Mouse (Mus musculus): Measurements from ENCODE around the gene Adam19. TPM values are rescaled to one million over a fixed set of nuclear protein-coding genes. Genes with fewer than 3 reads are reported as not detected.
A peak's percentile ranks its signal among the peaks of the same experiment; 100 is the strongest.

Adam19 gene
- total RNA-seq, 2 experiments from 2014 or later, result 36.2 to 78.2 TPM

DNA sequence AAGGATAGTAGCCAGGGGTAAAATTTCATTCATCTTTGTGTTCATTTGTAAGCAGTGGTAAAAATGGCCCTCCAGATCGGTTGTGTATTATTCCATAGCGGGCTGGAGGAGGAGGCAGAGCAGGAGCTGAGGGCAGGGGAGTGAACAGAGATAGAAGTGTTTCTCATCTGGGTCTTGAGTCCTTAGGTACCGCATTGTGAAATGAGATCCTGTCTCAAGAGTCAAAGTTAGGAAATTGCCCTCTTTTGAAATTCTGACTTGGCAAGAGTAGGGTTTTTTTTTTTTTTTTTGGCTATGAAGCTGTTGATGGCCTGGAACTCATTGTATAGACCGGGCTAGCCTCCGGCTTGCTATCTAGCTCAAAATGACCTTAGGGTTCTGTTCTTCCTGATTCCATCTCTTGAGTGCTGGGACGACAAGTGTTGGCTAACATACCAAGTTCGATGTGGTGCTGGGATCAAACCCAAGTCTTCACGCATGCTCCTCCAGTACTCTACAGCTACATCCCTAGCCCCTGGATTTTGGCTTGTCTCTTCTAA is 67.6 kb downstream of the Adam19 start:
- intact Hi-C loops (cut with DNase I), result loop anchor here (2.0 to 10.0 kb wide), 2 partner anchors 59 to 169 kb away; partner anchors contain the start of gene Thg1l

DNA sequence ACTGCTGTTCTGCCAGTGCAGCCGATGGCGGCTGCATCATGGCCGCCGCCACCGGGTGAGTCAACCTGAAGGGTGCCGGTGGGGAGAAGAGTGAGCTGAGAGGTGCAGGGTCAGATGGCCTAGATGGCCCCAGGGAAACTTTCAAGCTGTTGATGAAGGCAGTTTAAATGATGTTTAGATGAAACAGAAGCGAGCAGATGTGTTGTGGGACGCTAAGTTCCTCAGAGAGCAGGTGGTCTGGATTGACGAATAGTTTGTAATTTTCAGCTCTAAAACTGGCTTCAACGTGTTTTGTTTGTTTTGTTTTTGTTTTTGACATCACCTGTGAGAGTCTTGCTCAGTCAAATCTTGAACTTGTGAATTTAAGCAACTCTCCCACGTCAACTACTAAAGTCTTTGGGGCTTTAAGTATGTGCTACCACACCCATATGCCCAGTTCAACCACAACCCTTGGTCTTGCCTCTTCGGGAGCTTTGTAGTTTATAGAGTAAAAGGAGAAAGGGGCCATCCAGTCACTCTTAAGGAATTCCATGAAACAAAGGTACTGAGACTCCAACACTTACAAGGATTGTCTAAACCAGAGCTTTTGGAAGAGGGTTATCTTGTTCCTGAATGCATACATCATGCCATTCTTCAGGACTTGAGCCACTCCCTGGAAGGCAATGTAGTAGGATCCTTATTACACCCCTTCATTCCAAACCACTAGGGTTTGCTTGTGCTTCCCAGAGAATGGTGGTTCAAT is 69.5 kb downstream of the Adam19 start:
- intact Hi-C loops (cut with DNase I), result loop anchor here (10.0 kb wide), 1 partner anchor 170 kb away; the partner anchor contains the start of gene Thg1l

More for the DNA sequence above, 67.6 kb downstream of the Adam19 start:
- no peak for DNase-seq (ENCODE audit: low spot score)

DNA sequence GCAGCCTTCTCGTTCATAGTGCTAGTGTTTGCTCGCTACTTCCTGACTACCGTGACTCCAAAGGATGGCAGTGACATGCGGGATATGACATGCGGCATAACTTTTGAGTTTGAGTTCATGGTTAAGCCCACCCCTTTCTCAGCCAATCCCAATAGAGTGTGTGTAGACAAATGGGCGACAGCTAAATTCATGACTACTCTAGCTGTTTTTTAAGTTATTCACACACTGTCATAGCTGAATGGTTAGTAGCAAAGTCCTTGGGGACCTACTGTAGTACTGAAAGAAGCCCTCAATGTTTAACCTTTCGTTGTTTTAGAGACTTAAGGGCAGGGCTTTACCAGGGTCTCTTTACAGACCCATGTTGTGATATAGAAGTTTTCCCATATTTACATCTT is 70.0 kb downstream of the Adam19 start:
- intact Hi-C loops (cut with DNase I), result loop anchor here (10.0 kb wide), 1 partner anchor 171 kb away; the partner anchor contains the start of gene Thg1l
- DNase-seq (ENCODE audit: low spot score), result no peak

More for the DNA sequence above, 69.5 kb downstream of the Adam19 start:
- DNase-seq (ENCODE audit: low spot score), result no peak

DNA sequence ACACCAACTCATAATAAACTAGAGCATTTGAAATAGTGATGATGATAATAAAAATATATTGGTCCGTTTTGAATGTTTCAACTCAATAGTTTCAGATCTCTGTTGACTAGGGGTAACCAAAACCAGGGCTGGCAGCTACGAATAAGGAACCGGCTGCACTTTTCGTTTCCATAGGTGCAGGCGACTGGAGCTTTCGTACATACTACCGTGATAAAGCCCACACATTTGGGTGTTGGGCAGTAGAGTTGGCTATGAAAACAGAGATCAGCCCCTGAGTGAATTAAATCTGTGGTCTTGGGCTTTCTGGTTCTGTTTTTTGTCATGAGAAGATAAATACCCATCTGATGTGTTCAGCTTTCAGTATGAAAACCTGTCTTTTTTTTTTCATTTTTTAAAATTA is 70.5 kb downstream of the Adam19 start:
- no peak for DNase-seq (ENCODE audit: low spot score)
- intact Hi-C loops (cut with DNase I), result loop anchor here (10.0 kb wide), 1 partner anchor 172 kb away; the partner anchor contains the start of gene Thg1l

DNA sequence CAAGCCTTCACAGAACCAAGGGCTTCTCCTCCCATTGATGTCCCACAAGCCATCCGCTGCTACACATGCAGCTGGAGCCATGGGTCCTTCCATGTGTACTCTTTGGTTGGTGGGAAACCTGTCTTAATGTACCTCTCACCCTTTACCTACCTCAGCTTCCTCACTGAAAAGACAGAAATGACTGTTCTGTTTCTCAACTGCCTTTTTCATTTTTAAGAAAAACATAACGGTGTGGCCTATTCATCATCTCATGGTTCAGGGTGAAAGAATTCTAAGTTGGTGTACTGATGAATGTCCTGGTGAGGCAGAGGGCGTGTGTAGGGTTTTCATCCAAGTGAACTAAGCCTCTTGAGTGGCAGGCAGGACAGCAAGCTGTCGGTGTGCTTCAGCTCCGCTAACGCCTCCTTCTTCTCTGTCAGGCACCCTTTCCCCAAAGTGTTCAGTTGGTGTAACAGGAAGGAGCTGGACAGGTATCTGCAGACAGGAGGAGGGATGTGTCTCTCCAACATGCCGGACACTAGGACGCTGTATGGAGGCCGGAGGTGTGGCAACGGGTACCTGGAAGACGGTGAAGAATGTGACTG is 71.1 kb downstream of the Adam19 start:
- DNase-seq (ENCODE audit: low spot score), result no peak

DNA sequence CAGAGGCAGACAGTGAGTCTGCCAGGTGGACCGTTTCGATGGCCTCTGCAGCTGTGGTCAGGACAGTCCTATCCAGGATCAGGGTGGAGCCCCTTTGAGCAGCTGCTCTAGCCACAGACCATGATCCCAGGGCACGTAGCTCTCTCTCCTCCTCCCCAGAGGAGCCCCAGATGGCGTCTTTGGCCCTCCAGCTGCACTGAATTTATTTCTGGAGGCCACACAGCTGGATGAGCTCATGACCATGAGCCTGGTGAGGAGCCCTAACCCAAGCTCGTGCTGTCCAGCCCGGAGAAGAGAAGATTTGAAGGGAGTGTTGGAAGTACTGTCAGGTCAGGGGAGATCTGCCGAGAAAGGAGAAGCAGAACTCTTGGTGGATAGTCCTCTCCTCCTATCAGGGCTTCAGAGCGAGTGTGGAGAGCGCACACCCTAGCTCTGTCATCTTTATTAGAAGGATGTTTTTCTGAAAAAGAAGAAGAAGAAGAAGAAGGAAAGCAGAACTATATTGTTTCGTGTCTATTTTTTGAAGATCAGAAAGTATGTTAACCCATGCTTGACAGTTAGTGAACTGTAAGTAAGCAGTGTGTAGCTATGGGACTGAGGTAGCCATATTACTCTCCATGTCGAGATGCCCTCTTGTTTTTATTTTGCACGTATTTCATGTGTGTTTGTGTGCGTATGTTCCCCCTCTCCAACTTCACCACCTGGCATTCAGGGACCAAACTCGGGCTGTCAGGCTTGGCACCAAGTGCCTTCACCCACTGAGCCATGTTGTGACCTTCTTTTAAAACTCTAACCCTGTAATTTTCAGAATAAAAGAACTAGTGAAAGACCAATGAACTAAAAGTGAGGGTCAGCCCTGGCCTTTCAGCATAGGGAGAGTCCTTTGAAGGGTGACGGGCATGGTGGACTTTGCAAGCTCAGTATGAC is 72.1 kb downstream of the Adam19 start:
- DNase-seq (ENCODE audit: low spot score), result peak; percentile 77
- intact Hi-C loops (cut with DNase I), result loop anchor here (1.0 to 10.0 kb wide), 3 partner anchors 76 to 173 kb away; partner anchors contain the start of genes Gm12166 and Thg1l

More for the DNA sequence above, 71.1 kb downstream of the Adam19 start:
- intact Hi-C loops (cut with DNase I), result loop anchor here (10.0 kb wide), 1 partner anchor 172 kb away; the partner anchor contains the start of gene Thg1l

DNA sequence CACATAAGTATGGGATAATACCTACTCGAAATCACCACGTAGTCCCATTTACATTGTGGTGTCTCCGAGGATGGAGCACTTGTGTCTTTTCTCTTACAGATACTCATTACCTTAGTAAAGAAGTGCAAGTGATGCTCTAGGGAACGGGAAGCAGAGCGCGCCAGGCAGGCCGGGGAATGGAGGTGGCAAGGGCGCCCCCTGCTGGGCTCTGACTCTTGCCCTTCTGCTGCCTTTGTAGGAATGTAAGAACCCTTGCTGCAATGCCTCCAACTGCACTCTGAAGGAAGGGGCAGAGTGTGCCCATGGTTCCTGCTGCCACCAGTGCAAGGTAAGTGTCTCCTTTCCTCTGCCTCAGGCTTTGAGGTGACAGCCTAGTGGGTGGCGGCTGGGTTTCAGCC is 72.8 kb downstream of the Adam19 start:
- peak; percentile 49 for DNase-seq (ENCODE audit: low spot score)
- intact Hi-C loops (cut with DNase I), result loop anchor here (1.0 to 10.0 kb wide), 3 partner anchors 76 to 174 kb away; partner anchors contain the start of genes Gm12166 and Thg1l

DNA sequence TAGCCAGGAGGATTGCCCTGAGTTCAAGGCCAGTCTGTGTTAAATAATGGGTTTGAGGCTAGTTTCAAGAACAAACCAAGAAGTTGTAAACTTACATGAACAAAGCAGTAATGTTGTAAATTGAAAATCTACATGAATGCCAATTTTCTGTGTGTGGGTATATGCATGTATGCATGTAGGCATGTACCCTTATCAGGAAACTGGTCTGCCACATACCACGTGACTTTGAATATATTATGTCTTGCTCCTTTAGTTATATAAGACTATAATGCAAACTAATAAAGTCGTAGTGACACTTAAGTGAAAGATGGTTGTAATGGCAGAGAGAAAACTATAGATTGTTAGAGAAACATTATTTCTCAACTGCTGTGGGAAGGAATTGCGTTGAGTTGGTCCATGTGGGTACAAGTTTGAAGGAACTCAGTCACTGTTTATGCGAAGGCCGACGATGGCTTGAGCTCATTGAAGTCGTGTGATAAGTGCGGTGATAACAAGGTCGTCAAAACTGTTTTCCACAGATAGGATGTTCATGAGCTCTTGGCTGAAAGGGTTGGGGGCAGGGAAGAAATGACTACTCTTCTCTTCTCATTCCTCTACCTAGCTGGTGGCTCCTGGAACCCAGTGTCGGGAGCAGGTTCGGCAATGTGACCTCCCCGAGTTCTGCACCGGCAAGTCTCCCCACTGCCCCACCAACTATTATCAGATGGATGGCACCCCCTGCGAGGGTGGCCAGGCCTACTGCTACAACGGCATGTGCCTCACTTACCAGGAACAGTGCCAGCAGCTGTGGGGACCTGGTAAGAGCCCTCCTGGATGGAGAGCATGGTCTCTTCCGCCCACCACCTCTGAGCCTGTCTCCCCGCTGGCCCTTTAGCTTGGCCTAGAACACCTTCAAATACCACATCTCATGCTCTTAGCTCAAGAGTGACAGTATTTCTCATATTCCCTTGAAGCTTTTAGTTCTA is 75.5 kb downstream of the Adam19 start:
- intact Hi-C loops (cut with DNase I), result no loop called here
- DNase-seq (ENCODE audit: low spot score), result no peak

DNA sequence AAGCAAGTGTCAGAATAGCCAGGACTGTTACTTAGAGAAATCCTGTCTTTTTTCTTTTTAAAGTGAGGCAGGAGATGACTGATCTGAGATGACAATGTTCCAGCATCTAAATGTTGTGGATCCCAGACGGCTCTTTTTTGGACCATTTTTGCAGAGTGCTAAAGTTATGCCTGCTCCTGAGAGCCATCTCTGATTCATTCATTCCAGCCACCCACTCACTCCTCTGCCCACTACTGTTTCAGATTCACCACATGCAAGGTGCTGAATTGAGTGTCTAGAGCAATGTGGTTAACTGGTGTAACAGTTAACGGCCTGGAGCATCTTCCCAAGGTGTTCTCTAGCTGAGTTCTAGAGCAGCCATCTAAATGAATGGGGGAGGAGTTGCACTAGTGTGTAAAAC is 79.1 kb downstream of the Adam19 start:
- no peak for DNase-seq (ENCODE audit: low spot score)
- intact Hi-C loops (cut with DNase I), result no loop called here

DNA sequence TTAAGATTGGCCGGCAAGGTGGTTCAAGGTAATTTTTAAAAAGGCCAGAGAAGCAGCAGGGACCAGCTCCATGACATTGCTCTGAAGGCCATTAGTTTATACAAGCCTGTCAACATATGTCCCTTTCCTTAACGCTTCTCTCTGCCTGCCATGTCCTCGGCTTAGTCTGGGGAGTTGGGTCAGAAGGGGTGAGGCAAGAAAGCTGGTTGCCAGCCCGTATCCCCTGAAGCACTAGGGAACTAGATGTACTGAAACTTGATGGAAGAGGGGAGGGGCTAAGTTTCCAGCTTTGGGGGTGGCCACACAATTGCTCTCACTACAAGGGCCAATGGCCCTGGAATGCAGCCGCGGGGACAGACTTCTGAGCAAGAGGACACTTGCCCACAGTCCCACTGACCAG is 87.5 kb downstream of the Adam19 start:
- intact Hi-C loops (cut with DNase I), result no loop called here
- no peak for DNase-seq (ENCODE audit: low spot score)

DNA sequence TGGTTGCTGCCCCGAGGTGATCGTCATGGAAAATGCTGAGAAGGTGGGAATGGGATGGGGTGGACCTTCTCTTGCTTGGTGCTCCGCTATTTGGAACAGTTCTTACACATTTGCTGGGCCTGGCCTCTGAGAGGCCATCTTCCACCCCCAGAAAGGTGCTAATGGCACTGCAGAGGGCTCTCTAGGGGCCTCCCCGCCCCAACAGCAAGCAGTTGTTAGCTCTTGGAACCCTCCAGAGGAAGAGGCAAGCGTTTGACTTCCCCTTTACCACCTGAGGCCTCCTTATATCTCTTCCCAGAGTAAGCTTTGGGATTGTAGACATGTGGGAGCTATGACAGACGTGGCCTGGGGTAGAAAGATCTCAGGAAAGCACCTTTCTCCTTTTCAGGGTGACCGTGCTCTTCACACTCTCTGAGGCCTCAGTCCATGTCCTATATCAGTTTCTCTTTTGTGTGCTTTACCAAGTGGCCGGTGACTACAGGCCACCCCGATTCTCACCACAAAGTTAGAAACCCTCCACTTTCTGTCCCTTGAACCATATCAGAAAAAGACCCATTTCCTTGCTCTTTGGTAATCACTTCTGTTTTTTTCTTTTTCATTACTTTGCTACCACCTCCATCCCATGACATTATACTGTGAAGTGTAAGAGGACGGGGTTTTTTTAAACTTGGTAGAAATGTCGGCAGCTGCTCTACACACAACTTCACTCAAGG is 89.5 kb downstream of the Adam19 start:
- DNase-seq (ENCODE audit: low spot score), result no peak
- intact Hi-C loops (cut with DNase I), result no loop called here

DNA sequence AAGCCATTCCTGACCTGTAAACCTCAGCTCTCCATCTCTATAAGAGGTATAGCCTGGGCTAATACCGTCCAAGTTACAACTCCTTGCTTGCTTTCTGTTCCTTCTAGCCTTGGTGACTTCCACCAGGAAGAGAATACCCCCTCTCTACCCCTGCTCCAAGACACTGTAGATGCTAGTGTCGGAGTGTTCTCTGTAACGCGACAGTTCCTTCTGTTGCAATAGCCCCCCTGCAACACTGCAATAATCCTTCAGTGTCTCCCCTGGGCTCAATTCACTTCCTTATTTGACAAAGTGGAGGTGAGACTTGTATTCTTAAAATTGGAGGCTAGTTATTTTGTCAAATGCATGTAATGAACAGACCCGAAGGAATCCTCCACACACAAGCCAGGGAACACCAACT is 90.8 kb downstream of the Adam19 start:
- DNase-seq (ENCODE audit: low spot score), result no peak

DNA sequence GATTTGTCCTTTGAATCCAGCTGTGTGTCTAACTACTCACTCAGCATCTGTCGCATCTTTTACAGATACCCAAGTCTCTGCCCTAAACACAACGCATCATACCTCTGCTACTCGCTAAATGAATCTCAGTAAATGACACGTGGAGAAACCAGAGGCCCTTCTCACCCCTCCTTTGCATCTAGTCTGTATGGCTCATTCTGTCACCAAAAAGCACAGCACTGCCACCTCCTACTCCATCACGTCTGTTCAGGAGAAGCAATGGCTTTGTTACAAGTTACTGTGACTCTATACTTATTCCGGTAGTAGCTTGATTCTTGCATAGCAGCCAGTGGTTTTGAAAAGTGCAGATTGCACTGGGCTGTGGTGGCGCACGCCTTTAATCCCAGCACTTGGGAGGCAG is 101.2 kb downstream of the Adam19 start:
- intact Hi-C loops (cut with DNase I), result no loop called here

More for the DNA sequence above, 90.8 kb downstream of the Adam19 start:
- intact Hi-C loops (cut with DNase I), result no loop called here

DNA sequence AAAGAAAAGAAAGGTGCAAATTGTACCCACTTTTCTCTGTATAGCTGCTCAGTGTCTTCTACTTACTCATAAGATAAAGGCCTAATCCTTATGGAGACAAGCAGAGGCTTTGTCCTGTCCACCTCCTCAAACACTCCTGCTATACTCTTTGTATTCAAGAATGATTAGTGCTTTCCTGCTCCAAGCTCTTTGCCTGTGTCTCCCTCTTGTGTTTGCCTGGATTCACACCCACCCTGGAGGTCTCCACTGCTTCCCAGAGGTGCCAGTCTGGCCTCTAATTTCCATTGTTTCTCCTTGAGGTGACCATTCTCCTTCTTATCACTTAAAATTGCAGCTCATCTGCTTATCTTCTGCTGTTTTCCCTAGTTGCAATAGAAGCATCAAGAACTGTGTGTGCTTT is 101.7 kb downstream of the Adam19 start:
- no peak for DNase-seq (ENCODE audit: low spot score)
- intact Hi-C loops (cut with DNase I), result no loop called here

More for the DNA sequence above, 101.2 kb downstream of the Adam19 start:
- DNase-seq (ENCODE audit: low spot score), result no peak

DNA sequence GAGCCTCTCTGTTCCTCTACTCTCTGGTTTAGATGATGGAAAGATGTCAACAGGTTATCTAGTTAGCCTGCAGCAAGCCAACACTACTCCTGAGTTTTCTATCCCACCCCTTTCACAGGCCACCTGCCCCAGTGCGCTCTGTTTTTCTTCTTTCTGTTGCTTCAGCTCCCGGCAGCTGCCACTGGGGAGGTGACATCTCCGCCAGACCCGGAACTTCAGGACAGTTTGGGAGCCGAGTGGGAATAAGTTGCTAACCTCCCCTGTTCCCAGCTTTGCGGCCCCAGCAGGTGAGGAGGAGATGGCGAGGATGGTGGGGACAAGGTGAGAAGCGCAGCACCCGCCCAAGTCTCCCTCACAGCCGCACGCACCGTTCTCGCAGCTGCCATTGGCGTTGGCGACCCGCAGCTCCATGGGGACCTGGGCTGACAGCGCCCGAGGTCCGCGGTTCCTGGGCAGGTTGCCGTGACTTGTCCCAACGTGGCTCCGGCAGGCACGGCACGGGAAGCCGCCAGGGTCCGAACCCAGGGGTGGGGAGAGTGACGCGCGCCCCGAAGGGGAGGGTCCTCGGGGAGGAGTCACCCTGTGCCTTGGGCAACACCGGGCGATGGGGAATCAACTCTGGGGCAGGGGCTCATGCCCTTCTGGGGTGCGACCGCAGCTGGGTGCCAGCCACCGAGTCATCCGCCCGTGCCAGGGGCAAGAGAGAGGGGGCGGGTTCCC is 110.2 kb downstream of the Adam19 start, which contains the start of gene Nipal4:
Gene Nipal4, minus strand, starts transcription at position 643 of the 720 bp plus-strand sequence.
- no peak for DNase-seq (ENCODE audit: low spot score)
- intact Hi-C loops (cut with DNase I), result no loop called here

DNA sequence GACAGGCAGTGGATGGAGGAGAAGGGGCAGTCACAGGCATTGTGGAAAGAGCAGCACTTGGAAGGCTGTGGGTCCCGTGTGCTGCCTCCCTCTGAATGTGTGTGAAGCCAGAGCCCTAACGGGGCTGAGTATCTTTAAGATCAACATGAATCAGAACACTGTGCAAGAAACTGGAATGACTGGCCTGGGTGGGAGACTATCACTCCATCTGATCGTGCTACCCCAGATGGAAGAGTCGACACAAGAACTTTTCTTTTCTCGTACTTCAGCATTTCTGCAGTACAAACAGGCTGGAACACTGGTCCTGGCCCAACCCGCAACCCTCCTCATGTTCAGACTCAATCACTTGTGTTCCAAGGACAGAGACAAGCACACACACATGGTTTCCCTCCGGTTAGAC is 112.7 kb downstream of the Adam19 start:
- intact Hi-C loops (cut with DNase I), result no loop called here
- no peak for DNase-seq (ENCODE audit: low spot score)

DNA sequence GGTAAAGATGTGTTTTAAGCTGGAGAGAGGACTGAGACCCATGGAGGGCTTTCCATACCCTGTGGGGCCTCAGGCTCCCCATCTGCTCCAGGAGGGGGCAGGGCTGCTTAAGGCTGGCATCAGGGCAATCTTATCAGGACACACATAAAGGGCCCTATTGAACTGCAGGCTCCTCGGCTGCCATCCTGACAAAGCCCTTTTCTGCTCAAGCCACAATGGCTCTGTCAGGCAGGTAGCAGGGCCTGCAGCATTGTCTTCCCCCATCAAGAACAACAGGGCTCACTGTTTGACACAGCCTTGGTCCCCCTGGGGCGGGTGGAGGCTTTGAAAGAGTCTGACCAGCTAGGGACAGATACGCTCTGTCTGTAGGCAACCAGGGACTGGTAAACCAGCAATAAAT is 114.1 kb downstream of the Adam19 start:
- intact Hi-C loops (cut with DNase I), result no loop called here
- no peak for DNase-seq (ENCODE audit: low spot score)

Measured in heart, postnatal 25 days (tissue).